Mouse (Mus musculus) ovary, postnatal 14 days (tissue): ENCODE results near the gene Rap1a.

Experiments used
- DNase-seq: peaks from one replicate; pipeline ENCODE4 v3.0.0; 2022; ENCODE audit warnings: low spot score

Rap1a gene

GRCm38 (mm10) chr3:105801191-105802166 lies at the start of gene Rap1a:
Gene Rap1a (minus strand): TSS chr3:105801336.
- peak; percentile 63 for DNase-seq

GRCm38 (mm10) chr3:105846294-105847069 lies 45.3 kb upstream of the Rap1a start:
- DNase-seq, result no peak

- no peak for DNase-seq
These were observed 38.7 kb upstream of the Rap1a start for GRCm38 (mm10) chr3:105839836-105840235.

- DNase-seq, result no peak
These were observed 37.5 kb upstream of the Rap1a start for GRCm38 (mm10) chr3:105838655-105839054.

- DNase-seq, result no peak
These were observed 35.7 kb upstream of the Rap1a start for GRCm38 (mm10) chr3:105836883-105837282.

GRCm38 (mm10) chr3:105835875-105836274 lies 34.7 kb upstream of the Rap1a start:
- no peak for DNase-seq

- no peak for DNase-seq
These were observed 30.4 kb upstream of the Rap1a start for GRCm38 (mm10) chr3:105831584-105831983.

- no peak for DNase-seq
These were observed 24.5 kb upstream of the Rap1a start for GRCm38 (mm10) chr3:105825501-105826161.

GRCm38 (mm10) chr3:105824704-105825103 lies 23.6 kb upstream of the Rap1a start:
- DNase-seq, result no peak

- no peak for DNase-seq
These were observed 23.0 kb upstream of the Rap1a start for GRCm38 (mm10) chr3:105824103-105824502.

- DNase-seq, result no peak
These were observed 22.5 kb upstream of the Rap1a start for GRCm38 (mm10) chr3:105823609-105824008.

GRCm38 (mm10) chr3:105821504-105821903 lies 20.4 kb upstream of the Rap1a start:
- DNase-seq, result no peak

GRCm38 (mm10) chr3:105820272-105820671 lies 19.1 kb upstream of the Rap1a start:
- no peak for DNase-seq

- no peak for DNase-seq
These were observed 17.2 kb upstream of the Rap1a start for GRCm38 (mm10) chr3:105818130-105819004.

GRCm38 (mm10) chr3:105816089-105816488 lies 15.0 kb upstream of the Rap1a start:
- DNase-seq, result no peak

- no peak for DNase-seq
These were observed 14.2 kb upstream of the Rap1a start for GRCm38 (mm10) chr3:105815236-105815904.

- no peak for DNase-seq
These were observed 10.0 kb upstream of the Rap1a start for GRCm38 (mm10) chr3:105811146-105811545.

- no peak for DNase-seq
These were observed 7.3 kb upstream of the Rap1a start for GRCm38 (mm10) chr3:105808179-105809037.

- no peak for DNase-seq
These were observed 6.5 kb upstream of the Rap1a start for GRCm38 (mm10) chr3:105807672-105808071.
